Mouse (Mus musculus) megakaryocyte, embryonic 14.5 days (primary cell): ENCODE data around the gene Efnb1.

Experiments used
- FLI1 ChIP-seq: IDR thresholded peaks from 2 replicates; pipeline ENCODE4 v1.6.1; 2012; ENCODE audit warnings: low read length, inconsistent platforms, mixed read lengths
- GATA1 ChIP-seq: IDR thresholded peaks from 3 replicates; pipeline ENCODE4 v1.6.1; 2012; ENCODE audit warnings: mixed read lengths, low read length, inconsistent platforms, borderline replicate concordance

GRCm38 (mm10) chrX:99132573-99132972 is 3.4 kb upstream of the Efnb1 start:
- TF ChIP-seq GATA1 (no peak), FLI1 (no peak)
